Mouse (Mus musculus) C3H10T1/2 (cell line): ENCODE measurements around the gene Pvalb. TPM values are rescaled to one million over a fixed set of nuclear protein-coding genes. Genes with fewer than 3 reads are reported as not detected.

ENCODE experiments used
- polyA plus RNA-seq, 2 experiments: library from polyadenylated mRNA; unstranded; fragments of >200 nt; fragmentation: generic; extraction: Trizol; gene quantifications; one replicate each; pipeline ENCODE4 v1.2.1; 2012; ENCODE audit warnings: missing spikeins in 2 of 2

Gene Pvalb
- not detected for polyA plus RNA-seq

DNA sequence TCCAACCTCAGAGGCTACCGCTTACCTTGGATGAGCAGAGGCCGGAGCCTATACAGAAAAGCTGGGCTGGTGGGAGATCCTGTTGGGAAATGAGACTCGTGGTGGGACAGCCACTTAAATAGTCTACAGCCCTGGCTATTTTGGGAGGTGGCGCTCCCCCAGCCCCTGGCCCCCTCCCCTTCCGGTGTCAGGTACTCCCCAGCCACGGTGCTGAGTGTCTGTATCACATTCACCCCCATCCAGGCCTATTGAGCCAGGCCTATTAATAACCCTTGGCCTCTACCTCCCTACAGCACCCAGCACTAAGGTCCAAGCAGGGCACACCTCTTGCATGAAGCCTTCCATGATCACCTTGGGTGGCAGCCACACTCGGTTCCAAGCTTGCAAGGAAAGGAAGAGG lies at the start of gene Pvalb:
Gene Pvalb, minus strand, starts transcription at position 89 of the 400 bp plus-strand sequence.

DNA sequence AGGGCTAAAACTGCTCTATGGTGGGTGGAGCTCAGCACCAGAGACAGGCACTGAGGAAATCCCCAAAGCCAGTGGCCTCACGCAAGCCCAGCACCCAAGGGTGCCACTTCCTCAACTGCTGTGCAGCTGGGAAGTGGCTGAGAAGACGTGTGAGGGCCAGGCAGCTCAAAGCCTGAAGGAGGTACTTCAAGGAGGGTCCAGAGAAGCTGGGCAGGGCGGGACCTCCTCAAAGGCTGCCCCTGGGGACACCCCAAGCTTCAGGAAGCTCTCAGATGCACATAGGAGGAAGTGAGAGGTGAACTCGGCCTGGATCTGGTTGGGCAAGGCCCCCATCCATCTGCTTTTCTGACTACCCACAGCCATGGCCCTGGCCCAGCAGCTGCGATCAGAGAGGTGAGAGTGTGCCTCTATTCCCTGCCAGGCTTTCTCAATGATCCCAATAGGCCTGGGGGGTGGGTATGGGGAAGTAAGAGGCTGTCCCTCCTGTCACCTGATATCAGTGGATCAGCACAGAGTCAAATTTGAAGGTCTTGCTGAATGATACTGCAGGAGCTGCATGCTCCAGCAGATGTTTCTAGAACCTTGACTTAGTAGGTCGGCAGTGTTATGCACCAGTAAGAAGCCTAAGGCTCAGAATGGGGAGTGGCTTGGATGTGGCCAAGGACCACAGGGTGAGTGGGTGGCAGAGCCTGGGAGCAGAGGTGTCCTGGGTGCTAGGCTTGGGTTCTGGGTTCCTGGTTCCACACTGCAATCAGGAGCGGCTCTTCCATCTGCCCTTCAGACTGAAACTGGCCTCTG lies 38.7 kb upstream of the Pvalb start, which contains the start of gene Ncf4:
Gene Ncf4, plus strand, starts transcription at position 107 of the 798 bp plus-strand sequence.

GRCm38 (mm10) chr15:78173972-78174886 lies 32.0 kb downstream of the Pvalb start, which contains the start of gene Ift27:
TSS of gene Ift27 (minus strand) at chr15:78174107.

Other genes starting within 250 kb of the Pvalb start
- 10 to 100 TPM in 1 of 2 experiments, 1 to 10 TPM in 1; 1.4 to 18.8 TPM for gene Foxred2, start 249.7 kb downstream of the Pvalb start, polyA plus RNA-seq
- 100 to 1,000 TPM; 267 to 465 TPM for gene Eif3d, start 235.6 kb downstream of the Pvalb start, polyA plus RNA-seq
- gene Cacng2, start 86.4 kb downstream of the Pvalb start, polyA plus RNA-seq = under 1 TPM in 1 of 2 experiments, not detected in 1; 0.01 TPM
- 100 to 1,000 TPM in 1 of 2 experiments, 10 to 100 TPM in 1; 80.1 to 137 TPM for gene Ift27, start 32.3 kb downstream of the Pvalb start, polyA plus RNA-seq
- not detected for gene Ncf4, start 38.4 kb upstream of the Pvalb start, polyA plus RNA-seq
- gene Csf2rb2, start 99.3 kb upstream of the Pvalb start, polyA plus RNA-seq = not detected
- gene Csf2rb, start 119.4 kb upstream of the Pvalb start, polyA plus RNA-seq = not detected
- gene Tex33, start 189.5 kb upstream of the Pvalb start, polyA plus RNA-seq = not detected
- gene Tst, start 199.5 kb upstream of the Pvalb start, polyA plus RNA-seq = 10 to 100 TPM; 13.6 to 29.6 TPM
- gene Mpst, start 200.0 kb upstream of the Pvalb start, polyA plus RNA-seq = 100 to 1,000 TPM in 1 of 2 experiments, 10 to 100 TPM in 1; 62.7 to 129 TPM
- 100 to 1,000 TPM; 227 to 234 TPM for gene Kctd17, start 222.2 kb upstream of the Pvalb start, polyA plus RNA-seq